7 mouse cellular contexts compared by ENCODE assay signal in genomic region chr5:117360631-117361541, GRCm38 (mm10). TPM values are rescaled to one million over a fixed set of nuclear protein-coding genes. Genes with fewer than 3 reads are reported as not detected.
DNase-seq lines count a peak whose midpoint lies in the region; ATAC-seq lines count a peak whose summit lies in the region.

No protein-coding gene starts in this region.

- DNase-seq in urinary bladder, postnatal 14 days (ENCODE audit: low spot score) = peak; percentile 36
- DNase-seq in urinary bladder, adult 2 months (ENCODE audit: low spot score) = no peak
- peak; percentile 16 for DNase-seq in embryo, embryonic 9.5 days (ENCODE audit: extremely low spot score)

- no peaks in the 10 kb centered on the region for H3K27me3 ChIP-seq in kidney, embryonic 14.5 days (ENCODE audit: control insufficient read depth, insufficient read depth, low read length)

- WGBS in kidney, embryonic 14.5 days = 31% methylated on average over 13 of the region's 13 CpGs

- H3K4me1 ChIP-seq in kidney, embryonic 14.5 days (ENCODE audit: control insufficient read depth, insufficient read depth, low read length) = peaks cover 47% of the 10 kb centered on the region

- H3K9ac ChIP-seq in kidney, embryonic 14.5 days (ENCODE audit: low read depth, low read length) = peak overlapping the region; percentile 23; the same call in 1 of the 2 replicates

- peak overlapping the region; percentile 24; the same call in 1 of the 2 replicates for H3K4me2 ChIP-seq in kidney, embryonic 14.5 days (replicated peaks; ENCODE audit: low read depth, low read length)

- H3K36me3 ChIP-seq in kidney, embryonic 14.5 days (ENCODE audit: control insufficient read depth, insufficient read depth, low read length) = peaks cover 24% of the 10 kb centered on the region

- H3K27ac ChIP-seq in kidney, embryonic 14.5 days (ENCODE audit: low read depth, low read length) = peak overlapping the region; percentile 24

- no peak overlapping the region for H3K4me3 ChIP-seq in kidney, embryonic 14.5 days (ENCODE audit: low read length)

- H3K9me3 ChIP-seq in kidney, embryonic 14.5 days (ENCODE audit: control insufficient read depth, low read length) = no peaks in the 10 kb centered on the region

- ATAC-seq in kidney, embryonic 14.5 days (ENCODE audit: low FRiP score, low TSS enrichment) = peak; percentile 17; the same call in 1 of the 2 replicates
- ATAC-seq in megakaryocyte-erythroid progenitor cell, adult 5-6 weeks (replicated peaks; ENCODE audit: low FRiP score, low TSS enrichment, poor library complexity, severe bottlenecking) = peak; percentile 67
- ATAC-seq in erythroid progenitor cell, adult 5-6 weeks (replicated peaks; ENCODE audit: low FRiP score, poor library complexity, severe bottlenecking) = no peak
- ATAC-seq in frontal cortex, adult (ENCODE audit: low TSS enrichment) = no peak

RNA-seq across cellular contexts. Expression of gene Wsb2, which starts 3.8 kb away (rescaled TPM):
- polyA plus RNA-seq in urinary bladder, adult 2 months (2012; rRNA removed) = 86.6 and 94.6 TPM in 2 replicates
- 36.4 and 72.2 TPM in 2 replicates for polyA plus RNA-seq in kidney, embryonic 14.5 days (2014; fragmentation: Nextera tagmentation; extraction: Ambion mirVana)
- 18.1 and 23.1 TPM in 2 replicates for total RNA-seq in megakaryocyte-erythroid progenitor cell, adult 5-6 weeks (2014; fragmentation: Nextera tagmentation)
- total RNA-seq in megakaryocyte-erythroid progenitor cell, adult 5-6 weeks (2017) = 18.9 and 87.8 TPM in 2 replicates
- 6.1 and 13.4 TPM in 2 replicates for total RNA-seq in erythroid progenitor cell, adult 5-6 weeks (2015; ENCODE audit: low replicate concordance)
- 3.8 and 7.7 TPM in 2 replicates for total RNA-seq in erythroid progenitor cell, adult 5-6 weeks (2017; ENCODE audit: low replicate concordance)

RNA-seq across cellular contexts. Expression of gene Rfc5, which starts 28.0 kb away (rescaled TPM):
- polyA plus RNA-seq in urinary bladder, adult 2 months (2012; rRNA removed) = 13.0 and 15.4 TPM in 2 replicates
- polyA plus RNA-seq in kidney, embryonic 14.5 days (2014; fragmentation: Nextera tagmentation; extraction: Ambion mirVana) = 97.1 and 111 TPM in 2 replicates
- total RNA-seq in megakaryocyte-erythroid progenitor cell, adult 5-6 weeks (2014; fragmentation: Nextera tagmentation) = 65.5 and 93.1 TPM in 2 replicates
- 50.7 and 58.1 TPM in 2 replicates for total RNA-seq in megakaryocyte-erythroid progenitor cell, adult 5-6 weeks (2017)
- 26.4 and 28.8 TPM in 2 replicates for total RNA-seq in erythroid progenitor cell, adult 5-6 weeks (2015; ENCODE audit: low replicate concordance)
- total RNA-seq in erythroid progenitor cell, adult 5-6 weeks (2017; ENCODE audit: low replicate concordance) = 30.8 and 54.1 TPM in 2 replicates

RNA-seq across cellular contexts. Expression of gene Vsig10, which starts 42.0 kb away (rescaled TPM):
- 35.6 and 36.4 TPM in 2 replicates for polyA plus RNA-seq in urinary bladder, adult 2 months (2012; rRNA removed)
- polyA plus RNA-seq in kidney, embryonic 14.5 days (2014; fragmentation: Nextera tagmentation; extraction: Ambion mirVana) = 7.4 and 9.0 TPM in 2 replicates
- 1.6 and 2.5 TPM in 2 replicates for total RNA-seq in megakaryocyte-erythroid progenitor cell, adult 5-6 weeks (2014; fragmentation: Nextera tagmentation)
- 1.4 and 2.2 TPM in 2 replicates for total RNA-seq in megakaryocyte-erythroid progenitor cell, adult 5-6 weeks (2017)
- not detected in 2 replicates for total RNA-seq in erythroid progenitor cell, adult 5-6 weeks (2015; ENCODE audit: low replicate concordance)
- total RNA-seq in erythroid progenitor cell, adult 5-6 weeks (2017; ENCODE audit: low replicate concordance) = 0.98 TPM in 1 of 2 replicates, not detected in the other

RNA-seq across cellular contexts. Expression of gene Ksr2, which starts 52.9 kb away (rescaled TPM):
- polyA plus RNA-seq in urinary bladder, adult 2 months (2012; rRNA removed) = 0.83 and 1.9 TPM in 2 replicates
- 0.58 and 0.79 TPM in 2 replicates for polyA plus RNA-seq in kidney, embryonic 14.5 days (2014; fragmentation: Nextera tagmentation; extraction: Ambion mirVana)
- 0.25 TPM in 1 of 2 replicates, not detected in the other for total RNA-seq in megakaryocyte-erythroid progenitor cell, adult 5-6 weeks (2014; fragmentation: Nextera tagmentation)
- not detected in 2 replicates for total RNA-seq in megakaryocyte-erythroid progenitor cell, adult 5-6 weeks (2017)
- under 0.01 and 0.36 TPM in 2 replicates for total RNA-seq in erythroid progenitor cell, adult 5-6 weeks (2015; ENCODE audit: low replicate concordance)
- not detected in 2 replicates for total RNA-seq in erythroid progenitor cell, adult 5-6 weeks (2017; ENCODE audit: low replicate concordance)

Comparison
In these comparisons a context has a peak if more than half of its experiments do, and no peak if none do; other contexts are left out.
1. ATAC-seq: peak in kidney, embryonic 14.5 days (single experiment) and megakaryocyte-erythroid progenitor cell, adult 5-6 weeks (single experiment); none in erythroid progenitor cell, adult 5-6 weeks (single experiment) and frontal cortex, adult (single experiment).